Mouse (Mus musculus) naive thymus-derived CD4-positive, alpha-beta T cell, adult 2 months (primary cell): ENCODE results near the gene E030018B13Rik.

ENCODE experiments used
- DNase-seq: peaks from one replicate; pipeline ENCODE4 v3.0.0-alpha.2; 2011; ENCODE audit warnings: low read depth

The E030018B13Rik gene

GRCm38 (mm10) chr7:63916268-63916907 is at the start of gene E030018B13Rik:
Gene E030018B13Rik (plus strand): TSS chr7:63916857.
- no peak for DNase-seq

GRCm38 (mm10) chr7:63868356-63868918 is 48.2 kb upstream of the E030018B13Rik start:
- DNase-seq, result no peak

GRCm38 (mm10) chr7:63871698-63872097 is 45.0 kb upstream of the E030018B13Rik start:
- DNase-seq, result no peak

GRCm38 (mm10) chr7:63873880-63874279 is 42.8 kb upstream of the E030018B13Rik start:
- no peak for DNase-seq

GRCm38 (mm10) chr7:63875686-63876085 is 41.0 kb upstream of the E030018B13Rik start:
- DNase-seq, result no peak

GRCm38 (mm10) chr7:63876640-63877039 is 40.0 kb upstream of the E030018B13Rik start:
- DNase-seq, result no peak

GRCm38 (mm10) chr7:63877610-63878009 is 39.0 kb upstream of the E030018B13Rik start:
- no peak for DNase-seq

GRCm38 (mm10) chr7:63879583-63879982 is 37.1 kb upstream of the E030018B13Rik start:
- DNase-seq, result no peak

GRCm38 (mm10) chr7:63882739-63883138 is 33.9 kb upstream of the E030018B13Rik start:
- DNase-seq, result no peak

GRCm38 (mm10) chr7:63885025-63885424 is 31.6 kb upstream of the E030018B13Rik start:
- no peak for DNase-seq

GRCm38 (mm10) chr7:63887034-63887551 is 29.6 kb upstream of the E030018B13Rik start:
- no peak for DNase-seq

GRCm38 (mm10) chr7:63887602-63888123 is 29.0 kb upstream of the E030018B13Rik start:
- no peak for DNase-seq

- no peak for DNase-seq
Measured at GRCm38 (mm10) chr7:63888674-63889073, 28.0 kb upstream of the E030018B13Rik start.

- DNase-seq, result no peak
Measured at GRCm38 (mm10) chr7:63889116-63889975, 27.3 kb upstream of the E030018B13Rik start.

GRCm38 (mm10) chr7:63891488-63892075 is 25.1 kb upstream of the E030018B13Rik start:
- DNase-seq, result no peak

GRCm38 (mm10) chr7:63893201-63893600 is 23.5 kb upstream of the E030018B13Rik start:
- DNase-seq, result peak; percentile 13

- DNase-seq, result no peak
Measured at GRCm38 (mm10) chr7:63893729-63894128, 22.9 kb upstream of the E030018B13Rik start.

GRCm38 (mm10) chr7:63894662-63895061 is 22.0 kb upstream of the E030018B13Rik start:
- DNase-seq, result no peak

- no peak for DNase-seq
Measured at GRCm38 (mm10) chr7:63895223-63895622, 21.4 kb upstream of the E030018B13Rik start.

- no peak for DNase-seq
Measured at GRCm38 (mm10) chr7:63896276-63896967, 20.2 kb upstream of the E030018B13Rik start.

- DNase-seq, result peak; percentile 74
Measured at GRCm38 (mm10) chr7:63896968-63897468, 19.6 kb upstream of the E030018B13Rik start.
